Mouse (Mus musculus): ENCODE data around the gene Fam57b.

- TF ChIP-seq CTCF (IDR thresholded peaks at IDR 0.05; ENCODE audit: insufficient read depth, low read length) (no peak), POLR2A (IDR thresholded peaks at IDR 0.05; ENCODE audit: borderline replicate concordance, extremely low read depth, low read depth, low read length) (no peak)
Observed at GRCm38 (mm10) chr7:126774463-126774862, 23.0 kb upstream of the Fam57b start.
